Mouse (Mus musculus): ENCODE data around the gene Gm45837.

The Gm45837 gene

GRCm38 (mm10) chr7:101415512-101416100 lies 4.9 kb downstream of the Gm45837 start:
- Histone ChIP-seq H3K4me1 (replicated peaks; ENCODE audit: low read depth, low read length) (peaks cover 47% of the 10 kb centered on the region), H3K9me3 (ENCODE audit: low read length) (no peaks in the 10 kb centered on the region), H3K4me3 (replicated peaks; ENCODE audit: low read length) (no peak overlapping the region), H3K27me3 (ENCODE audit: insufficient read depth, low read length) (peaks cover 30% of the 10 kb centered on the region), H3K36me3 (ENCODE audit: insufficient read depth, low read length) (peaks cover 27% of the 10 kb centered on the region)
- TF ChIP-seq NANOG (IDR thresholded peaks at IDR 0.05; ENCODE audit: borderline replicate concordance, low read length) = no peak
- no peak for TF ChIP-seq CTCF (conservative IDR thresholded peaks at IDR 0.05; ENCODE audit: low read length)

GRCm38 (mm10) chr7:101416391-101416790 lies 5.7 kb downstream of the Gm45837 start:
- peaks cover 37% of the 10 kb centered on the region for H3K27me3 ChIP-seq (ENCODE audit: insufficient read depth, low read length)
- TF ChIP-seq CTCF (conservative IDR thresholded peaks at IDR 0.05; ENCODE audit: low read length) = no peak
- no peak for TF ChIP-seq POU5F1 (IDR thresholded peaks at IDR 0.05; ENCODE audit: borderline replicate concordance, low read length)
- no peaks in the 10 kb centered on the region for H3K9me3 ChIP-seq (ENCODE audit: low read length)
- H3K36me3 ChIP-seq (ENCODE audit: insufficient read depth, low read length) = peaks cover 20% of the 10 kb centered on the region
- no peak overlapping the region for H3K4me3 ChIP-seq (replicated peaks; ENCODE audit: low read length)
- H3K4me1 ChIP-seq (replicated peaks; ENCODE audit: low read depth, low read length) = peaks cover 47% of the 10 kb centered on the region

GRCm38 (mm10) chr7:101419013-101419770 lies 8.5 kb downstream of the Gm45837 start:
- no peaks in the 10 kb centered on the region for H3K9me3 ChIP-seq (ENCODE audit: low read length)

GRCm38 (mm10) chr7:101421529-101421928 lies 10.8 kb downstream of the Gm45837 start, which contains the start of gene Pde2a:
Pde2a (plus strand) TSS chr7:101421691.
- no peaks in the 10 kb centered on the region for H3K36me3 ChIP-seq (ENCODE audit: insufficient read depth, low read length)
- no peak within 1 kb of the TSS for H3K4me3 ChIP-seq (replicated peaks; ENCODE audit: low read length)
- peaks cover 20% of the 10 kb centered on the region for H3K4me1 ChIP-seq (replicated peaks; ENCODE audit: low read depth, low read length)
- peaks cover 70% of the 10 kb centered on the region for H3K27me3 ChIP-seq (ENCODE audit: insufficient read depth, low read length)
- no peak for TF ChIP-seq NANOG (IDR thresholded peaks at IDR 0.05; ENCODE audit: borderline replicate concordance, low read length)
- no peak for TF ChIP-seq CTCF (conservative IDR thresholded peaks at IDR 0.05; ENCODE audit: low read length)
- TF ChIP-seq POU5F1 (IDR thresholded peaks at IDR 0.05; ENCODE audit: borderline replicate concordance, low read length) = no peak
- H3K9me3 ChIP-seq (ENCODE audit: low read length) = no peaks in the 10 kb centered on the region

More at GRCm38 (mm10) chr7:101419013-101419770, 8.5 kb downstream of the Gm45837 start:
- H3K36me3 ChIP-seq (ENCODE audit: insufficient read depth, low read length) = peaks cover 2% of the 10 kb centered on the region; the same call in 1 of the 2 replicates
- H3K4me1 ChIP-seq (replicated peaks; ENCODE audit: low read depth, low read length) = peaks cover 34% of the 10 kb centered on the region
- peaks cover 59% of the 10 kb centered on the region for H3K27me3 ChIP-seq (ENCODE audit: insufficient read depth, low read length)
- TF ChIP-seq CTCF (conservative IDR thresholded peaks at IDR 0.05; ENCODE audit: low read length) = no peak
- no peak overlapping the region for H3K4me3 ChIP-seq (replicated peaks; ENCODE audit: low read length)

- Histone ChIP-seq H3K4me3 (replicated peaks; ENCODE audit: low read length) (no peak overlapping the region), H3K27me3 (ENCODE audit: insufficient read depth, low read length) (peaks cover 65% of the 10 kb centered on the region), H3K4me1 (replicated peaks; ENCODE audit: low read depth, low read length) (peaks cover 25% of the 10 kb centered on the region), H3K9me3 (ENCODE audit: low read length) (no peaks in the 10 kb centered on the region), H3K36me3 (ENCODE audit: insufficient read depth, low read length) (no peaks in the 10 kb centered on the region)
- no peak for TF ChIP-seq NANOG (IDR thresholded peaks at IDR 0.05; ENCODE audit: borderline replicate concordance, low read length)
- TF ChIP-seq CTCF (conservative IDR thresholded peaks at IDR 0.05; ENCODE audit: low read length) = no peak
- no peak for TF ChIP-seq POU5F1 (IDR thresholded peaks at IDR 0.05; ENCODE audit: borderline replicate concordance, low read length)
Measured at GRCm38 (mm10) chr7:101422069-101422468, 11.4 kb downstream of the Gm45837 start.

- TF ChIP-seq POU5F1 (IDR thresholded peaks at IDR 0.05; ENCODE audit: borderline replicate concordance, low read length) (no peak), CTCF (conservative IDR thresholded peaks at IDR 0.05; ENCODE audit: low read length) (no peak)
- H3K36me3 ChIP-seq (ENCODE audit: insufficient read depth, low read length) = no peaks in the 10 kb centered on the region
- no peaks in the 10 kb centered on the region for H3K9me3 ChIP-seq (ENCODE audit: low read length)
- H3K4me3 ChIP-seq (replicated peaks; ENCODE audit: low read length) = no peak overlapping the region
- peaks cover 59% of the 10 kb centered on the region for H3K27me3 ChIP-seq (ENCODE audit: insufficient read depth, low read length)
- peaks cover 30% of the 10 kb centered on the region for H3K4me1 ChIP-seq (replicated peaks; ENCODE audit: low read depth, low read length)
Measured at GRCm38 (mm10) chr7:101422646-101423045, 12.0 kb downstream of the Gm45837 start.

- TF ChIP-seq NANOG (IDR thresholded peaks at IDR 0.05; ENCODE audit: borderline replicate concordance, low read length) (no peak), CTCF (conservative IDR thresholded peaks at IDR 0.05; ENCODE audit: low read length) (no peak), POU5F1 (IDR thresholded peaks at IDR 0.05; ENCODE audit: borderline replicate concordance, low read length) (no peak)
- H3K4me1 ChIP-seq (replicated peaks; ENCODE audit: low read depth, low read length) = peaks cover 26% of the 10 kb centered on the region
- H3K4me3 ChIP-seq (replicated peaks; ENCODE audit: low read length) = no peak overlapping the region
- no peaks in the 10 kb centered on the region for H3K9me3 ChIP-seq (ENCODE audit: low read length)
- H3K27me3 ChIP-seq (ENCODE audit: insufficient read depth, low read length) = peaks cover 50% of the 10 kb centered on the region
- no peaks in the 10 kb centered on the region for H3K36me3 ChIP-seq (ENCODE audit: insufficient read depth, low read length)
Measured at GRCm38 (mm10) chr7:101423970-101424369, 13.3 kb downstream of the Gm45837 start.

- H3K4me1 ChIP-seq (replicated peaks; ENCODE audit: low read depth, low read length) = peaks cover 18% of the 10 kb centered on the region; the same call in 1 of the 2 replicates
- H3K9me3 ChIP-seq (ENCODE audit: low read length) = no peaks in the 10 kb centered on the region
- peaks cover 30% of the 10 kb centered on the region for H3K27me3 ChIP-seq (ENCODE audit: insufficient read depth, low read length)
- H3K4me3 ChIP-seq (replicated peaks; ENCODE audit: low read length) = no peak overlapping the region
- TF ChIP-seq NANOG (IDR thresholded peaks at IDR 0.05; ENCODE audit: borderline replicate concordance, low read length) = no peak
- no peak for TF ChIP-seq CTCF (conservative IDR thresholded peaks at IDR 0.05; ENCODE audit: low read length)
- no peak for TF ChIP-seq POU5F1 (IDR thresholded peaks at IDR 0.05; ENCODE audit: borderline replicate concordance, low read length)
- no peaks in the 10 kb centered on the region for H3K36me3 ChIP-seq (ENCODE audit: insufficient read depth, low read length)
Measured at GRCm38 (mm10) chr7:101426692-101427091, 16.0 kb downstream of the Gm45837 start.

Data from E14TG2a.4 (cell line).